Mouse (Mus musculus) hindbrain, postnatal 0 days (tissue): ENCODE data around the gene Slc24a3. TPM values are rescaled to one million over a fixed set of nuclear protein-coding genes. Genes with fewer than 3 reads are reported as not detected.

ENCODE experiments used
- ATAC-seq: fragments of 200-750 bp; cut with Nextera tagmentation; 2 replicates; pipeline ENCODE4 v1.8.0; 2017; ENCODE audit warnings: mild to moderate bottlenecking, moderate TSS enrichment, moderate library complexity
- DNase-seq: peaks from one replicate; pipeline ENCODE4 v3.0.0-alpha.2; 2015; ENCODE audit warnings: low spot score
- H3K27ac ChIP-seq: fragments of 300-500 bp; sonication (generic); 2 replicates; pipeline ENCODE4 v1.5.1; 2014; ENCODE audit warnings: mild to moderate bottlenecking
- H3K27me3 ChIP-seq: fragments of 300-500 bp; sonication (generic); 2 replicates; pipeline ENCODE4 v1.6.1; 2014; ENCODE audit warnings: low read length, mixed read lengths; ENCODE audit not compliant: insufficient read depth
- H3K36me3 ChIP-seq: fragments of 300-500 bp; sonication (generic); 2 replicates; pipeline ENCODE4 v1.6.1; 2014; ENCODE audit warnings: low read length, mixed read lengths; ENCODE audit not compliant: insufficient read depth
- H3K4me1 ChIP-seq: fragments of 300-500 bp; sonication (generic); 2 replicates; pipeline ENCODE4 v1.6.1; 2014; ENCODE audit warnings: antibody characterized with exemption, low read length, mixed read lengths; ENCODE audit not compliant: insufficient read depth
- H3K4me2 ChIP-seq: fragments of 300-500 bp; sonication (generic); 2 replicates; pipeline ENCODE4 v1.6.1; 2014; ENCODE audit warnings: low read depth, mild to moderate bottlenecking, low read length, moderate library complexity, mixed read lengths
- H3K4me3 ChIP-seq: fragments of 300-500 bp; sonication (generic); 2 replicates; pipeline ENCODE4 v1.5.1; 2014; ENCODE audit warnings: low read length
- H3K9ac ChIP-seq: fragments of 300-500 bp; sonication (generic); replicated peaks from 2 replicates; pipeline ENCODE4 v1.6.1; 2014; ENCODE audit warnings: mild to moderate bottlenecking, low read length, moderate library complexity, mixed read lengths
- H3K9me3 ChIP-seq: fragments of 300-500 bp; sonication (generic); 2 replicates; pipeline ENCODE4 v1.6.1; 2016; ENCODE audit warnings: low read length, mixed read lengths
- CTCF ChIP-seq: IDR thresholded peaks from 2 replicates; pipeline ENCODE4 v1.5.1; 2016; ENCODE audit warnings: antibody characterized with exemption, control low read depth, low read depth
- WGBS: fragments of 180-500 bp; shearing (Covaris S2); extraction: QIAGEN DNeasy Blood & Tissue Kit; methylation state at CpG from one replicate; pipeline ENCODE4 v1.1.7; 2014; 5-methylcytosine and 5-hydroxymethylcytosine counted together
- polyA plus RNA-seq: library from polyadenylated mRNA; unstranded; fragments of >200 nt; fragmentation: Nextera tagmentation; extraction: Ambion mirVana; gene quantifications from 2 replicates; pipeline ENCODE4 v1.2.1, GENCODE M21; 2015
- total RNA-seq: library from RNA; depleted of rRNA; stranded (reverse); fragments of >200 nt; gene quantifications from 2 replicates; pipeline ENCODE4 v1.2.3, GENCODE M21; 2014

The Slc24a3 gene
- total and polyA plus RNA-seq, 2 experiments from 2014 or later, result 28.5 to 63.3 TPM

GRCm38 (mm10) chr2:145168405-145168971 lies 934 bp downstream of the Slc24a3 start:
- Histone ChIP-seq H3K4me1 (peaks cover 12% of the 10 kb centered on the region; the same call in 1 of the 2 replicates), H3K9ac (peak overlapping the region; percentile 82), H3K36me3 (no peaks in the 10 kb centered on the region), H3K9me3 (no peaks in the 10 kb centered on the region), H3K27me3 (no peaks in the 10 kb centered on the region), H3K27ac (peak overlapping the region; percentile 89), H3K4me3 (peak overlapping the region; percentile 83), H3K4me2 (peak overlapping the region; percentile 90)
- DNase-seq (peak; percentile 39), ATAC-seq (peak; percentile 41)
- WGBS, result 6% methylated on average over 10 of the region's 10 CpGs
- no peak; the same call in 1 of the 2 replicates for TF ChIP-seq CTCF

GRCm38 (mm10) chr2:145172978-145173655 lies 5.6 kb downstream of the Slc24a3 start:
- Histone ChIP-seq H3K4me1 (peaks cover 12% of the 10 kb centered on the region; the same call in 1 of the 2 replicates), H3K4me3 (no peak overlapping the region), H3K4me2 (no peak overlapping the region), H3K9me3 (no peaks in the 10 kb centered on the region), H3K27me3 (no peaks in the 10 kb centered on the region), H3K36me3 (no peaks in the 10 kb centered on the region), H3K27ac (no peak overlapping the region), H3K9ac (no peak overlapping the region)
- ATAC-seq (no peak), DNase-seq (no peak)
- 85% methylated on average over 4 of the region's 4 CpGs for WGBS
- TF ChIP-seq CTCF, result peak; percentile 14; the same call in 1 of the 2 replicates

GRCm38 (mm10) chr2:145175036-145175435 lies 7.5 kb downstream of the Slc24a3 start:
- H3K9ac ChIP-seq, result no peak overlapping the region
- no peaks in the 10 kb centered on the region for H3K9me3 ChIP-seq
- ATAC-seq, result no peak
- H3K4me3 ChIP-seq, result no peak overlapping the region
- no peaks in the 10 kb centered on the region for H3K36me3 ChIP-seq
- 82% methylated on average over 7 of the region's 7 CpGs for WGBS
- H3K4me1 ChIP-seq, result peaks cover 4% of the 10 kb centered on the region; the same call in 1 of the 2 replicates
- no peak overlapping the region for H3K4me2 ChIP-seq
- no peaks in the 10 kb centered on the region for H3K27me3 ChIP-seq
- no peak for DNase-seq
- TF ChIP-seq CTCF, result no peak
- no peak overlapping the region for H3K27ac ChIP-seq

GRCm38 (mm10) chr2:145182410-145182809 lies 14.9 kb downstream of the Slc24a3 start:
- Histone ChIP-seq H3K36me3 (no peaks in the 10 kb centered on the region), H3K27me3 (no peaks in the 10 kb centered on the region), H3K9me3 (no peaks in the 10 kb centered on the region), H3K4me2 (no peak overlapping the region), H3K4me1 (0 out of 2 replicates have a peak, but pooled peaks cover 3% of the 10 kb centered on the region), H3K4me3 (no peak overlapping the region), H3K27ac (no peak overlapping the region), H3K9ac (no peak overlapping the region)
- ATAC-seq (no peak), DNase-seq (no peak)
- TF ChIP-seq CTCF, result no peak
- 58% methylated on average over 8 of the region's 8 CpGs for WGBS

- no peak overlapping the region for H3K4me3 ChIP-seq
- DNase-seq, result no peak
- H3K4me2 ChIP-seq, result no peak overlapping the region
- no peak overlapping the region for H3K9ac ChIP-seq
- no peaks in the 10 kb centered on the region for H3K9me3 ChIP-seq
- H3K36me3 ChIP-seq, result no peaks in the 10 kb centered on the region
- no peak overlapping the region for H3K27ac ChIP-seq
- WGBS, result 94% methylated on average over 2 of the region's 2 CpGs
- 0 out of 2 replicates have a peak, but pooled peaks cover 3% of the 10 kb centered on the region for H3K4me1 ChIP-seq
- no peak for TF ChIP-seq CTCF
- ATAC-seq, result no peak
- H3K27me3 ChIP-seq, result no peaks in the 10 kb centered on the region
These were observed 21.3 kb downstream of the Slc24a3 start for GRCm38 (mm10) chr2:145188828-145189227.

GRCm38 (mm10) chr2:145196043-145196442 lies 28.5 kb downstream of the Slc24a3 start:
- WGBS, result 79% methylated on average over 3 of the region's 3 CpGs
- H3K9ac ChIP-seq, result no peak overlapping the region
- no peak for DNase-seq
- H3K27me3 ChIP-seq, result no peaks in the 10 kb centered on the region
- H3K27ac ChIP-seq, result no peak overlapping the region
- no peak overlapping the region for H3K4me2 ChIP-seq
- no peak for TF ChIP-seq CTCF
- H3K9me3 ChIP-seq, result no peaks in the 10 kb centered on the region
- H3K4me1 ChIP-seq, result 0 out of 2 replicates have a peak, but pooled peaks cover 3% of the 10 kb centered on the region
- H3K36me3 ChIP-seq, result no peaks in the 10 kb centered on the region
- no peak for ATAC-seq
- H3K4me3 ChIP-seq, result no peak overlapping the region

- Histone ChIP-seq H3K27me3 (no peaks in the 10 kb centered on the region), H3K4me3 (no peak overlapping the region), H3K9me3 (no peaks in the 10 kb centered on the region), H3K27ac (no peak overlapping the region), H3K36me3 (no peaks in the 10 kb centered on the region), H3K4me1 (0 out of 2 replicates have a peak, but pooled peaks cover 3% of the 10 kb centered on the region), H3K4me2 (no peak overlapping the region), H3K9ac (no peak overlapping the region)
- DNase-seq (peak; percentile 11), ATAC-seq (peak; percentile 47; the same call in 1 of the 2 replicates)
- TF ChIP-seq CTCF, result no peak
- 85% methylated on average over 7 of the region's 7 CpGs for WGBS
These were observed 29.0 kb downstream of the Slc24a3 start for GRCm38 (mm10) chr2:145196501-145197042.
